Mouse (Mus musculus) neural tube, embryonic 15.5 days (tissue): Measurements from ENCODE around the gene Pex6. TPM values are rescaled to one million over a fixed set of nuclear protein-coding genes. Genes with fewer than 3 reads are reported as not detected.
A peak's percentile ranks its signal among the peaks of the same experiment; 100 is the strongest.

Experiments used
- ATAC-seq: fragments of 200-750 bp; cut with Nextera tagmentation; 2 replicates; pipeline ENCODE4 v1.8.0; 2017; ENCODE audit warnings: mild to moderate bottlenecking, moderate TSS enrichment, moderate library complexity; ENCODE audit not compliant: low FRiP score
- H3K27ac ChIP-seq: fragments of 300-500 bp; sonication (generic); replicated peaks from 2 replicates; pipeline ENCODE4 v1.5.1; 2015; ENCODE audit warnings: mild to moderate bottlenecking, inconsistent platforms
- H3K27me3 ChIP-seq: fragments of 300-500 bp; sonication (generic); replicated peaks from 2 replicates; pipeline ENCODE4 v1.6.1; 2015; ENCODE audit warnings: inconsistent platforms
- H3K36me3 ChIP-seq: fragments of 300-500 bp; sonication (generic); 2 replicates; pipeline ENCODE4 v1.6.1; 2015; ENCODE audit warnings: inconsistent platforms
- H3K4me1 ChIP-seq: fragments of 300-500 bp; sonication (generic); 2 replicates; pipeline ENCODE4 v1.6.1; 2015; ENCODE audit warnings: inconsistent platforms
- H3K4me2 ChIP-seq: fragments of 300-500 bp; sonication (generic); 2 replicates; pipeline ENCODE4 v1.6.1; 2015; ENCODE audit warnings: inconsistent platforms, mild to moderate bottlenecking, moderate library complexity
- H3K4me3 ChIP-seq: fragments of 300-500 bp; sonication (generic); replicated peaks from 2 replicates; pipeline ENCODE4 v1.5.1; 2015; ENCODE audit warnings: mild to moderate bottlenecking, inconsistent platforms
- H3K9ac ChIP-seq: fragments of 300-500 bp; sonication (generic); replicated peaks from 2 replicates; pipeline ENCODE4 v1.6.1; 2015; ENCODE audit warnings: mild to moderate bottlenecking, inconsistent platforms
- H3K9me3 ChIP-seq: fragments of 300-500 bp; sonication (generic); replicated peaks from 2 replicates; pipeline ENCODE4 v1.6.1; 2016; ENCODE audit warnings: inconsistent platforms
- WGBS: fragments of 180-500 bp; shearing (Covaris S2); methylation state at CpG from one replicate; pipeline ENCODE4 v1.1.7; 2015; ENCODE audit warnings: mixed read lengths; 5-methylcytosine and 5-hydroxymethylcytosine counted together
- polyA plus RNA-seq: library from polyadenylated mRNA; unstranded; fragments of >200 nt; fragmentation: Nextera tagmentation; extraction: Ambion mirVana; gene quantifications from 2 replicates; pipeline ENCODE4 v1.2.1, GENCODE M21; 2015

Pex6 gene
- polyA plus RNA-seq, 1 experiment from 2014 or later: 28.3 TPM

DNA sequence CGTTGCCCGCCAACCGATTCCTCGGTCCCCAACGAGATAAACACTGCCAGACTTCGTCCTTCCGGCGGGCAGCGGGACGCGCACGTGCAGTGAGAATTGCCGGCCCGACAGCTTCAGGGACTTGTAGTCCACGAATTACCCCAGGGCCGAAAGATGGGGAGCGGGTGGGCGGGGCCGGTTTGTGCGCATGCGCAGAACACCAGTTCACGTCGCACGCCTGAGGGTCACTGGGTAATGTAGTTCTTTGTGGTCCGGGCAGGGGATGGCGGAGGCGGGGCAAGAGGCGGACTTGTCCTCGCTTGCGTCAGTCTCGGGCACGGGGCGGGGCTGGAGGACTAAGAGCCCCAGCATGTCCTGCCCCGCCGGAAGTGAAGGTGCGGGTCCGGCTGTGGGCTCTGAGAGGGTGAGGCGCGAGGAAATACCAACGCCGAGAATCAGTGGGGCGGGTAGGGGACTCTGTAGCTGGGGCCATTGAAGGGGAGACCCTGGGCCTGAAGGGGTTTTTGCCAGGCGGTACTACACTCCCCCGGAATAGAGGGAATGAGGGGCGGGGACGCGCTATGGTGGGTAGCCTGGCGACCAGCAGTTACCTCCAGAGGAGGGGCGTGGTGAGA is 30.4 kb upstream of the Pex6 start, which contains the start of gene Klhdc3:
TSS of gene Klhdc3 (minus strand) at position 155 of the 614 bp plus-strand sequence.
- peak; percentile 97 for ATAC-seq
- WGBS: under 1% methylated on average over 49 of the region's 49 CpGs
- peak within 1 kb of the TSS; percentile 85 for H3K27ac ChIP-seq
- no peaks in the 10 kb centered on the region for H3K27me3 ChIP-seq
- peak within 1 kb of the TSS; percentile 57 for H3K4me3 ChIP-seq
- H3K9ac ChIP-seq: peak within 1 kb of the TSS; percentile 72
- H3K4me1 ChIP-seq: peaks cover 33% of the 10 kb centered on the region
- peak within 1 kb of the TSS; percentile 94 for H3K4me2 ChIP-seq
- peaks cover 54% of the 10 kb centered on the region for H3K36me3 ChIP-seq
- no peaks in the 10 kb centered on the region for H3K9me3 ChIP-seq

DNA sequence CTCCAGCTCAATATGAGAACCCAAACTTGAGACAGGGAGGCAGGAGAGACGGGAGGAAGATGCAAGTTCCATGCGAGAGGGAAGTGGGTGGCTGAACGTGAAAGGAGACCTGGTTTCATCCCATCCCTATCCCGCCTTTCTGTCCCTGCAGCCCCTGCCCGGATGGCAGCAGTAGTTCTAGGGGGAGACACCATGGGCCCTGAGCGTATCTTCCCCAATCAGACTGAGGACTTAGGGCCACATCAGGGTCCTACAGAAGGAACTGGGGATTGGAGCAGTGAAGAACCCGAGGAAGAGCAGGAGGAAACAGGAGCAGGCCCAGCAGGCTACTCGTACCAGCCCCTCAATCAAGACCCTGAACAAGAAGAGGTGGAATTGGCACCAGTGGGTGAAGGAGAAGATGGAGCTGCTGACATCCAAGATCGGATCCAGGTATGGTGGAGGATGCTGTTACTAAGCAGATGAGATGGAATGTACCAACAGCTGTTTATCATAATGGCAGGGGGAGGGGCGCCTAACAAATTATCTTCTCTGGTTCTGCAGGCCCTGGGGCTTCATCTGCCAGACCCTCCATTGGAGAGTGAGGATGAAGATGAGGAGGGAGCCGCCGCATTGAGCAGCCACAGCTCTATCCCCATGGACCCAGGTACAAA is 29.7 kb upstream of the Pex6 start:
- WGBS: 23% methylated on average over 12 of the region's 12 CpGs
- Histone ChIP-seq H3K36me3 (peaks cover 54% of the 10 kb centered on the region), H3K4me2 (peak overlapping the region; percentile 94), H3K9me3 (no peaks in the 10 kb centered on the region), H3K4me1 (peaks cover 33% of the 10 kb centered on the region), H3K27me3 (no peaks in the 10 kb centered on the region), H3K9ac (peak overlapping the region; percentile 72), H3K4me3 (peak overlapping the region; percentile 57), H3K27ac (peak overlapping the region; percentile 82)
- ATAC-seq: peak; percentile 7

- Histone ChIP-seq H3K4me3 (no peak overlapping the region), H3K36me3 (peaks cover 53% of the 10 kb centered on the region), H3K9me3 (no peaks in the 10 kb centered on the region), H3K27ac (no peak overlapping the region), H3K4me1 (peaks cover 32% of the 10 kb centered on the region), H3K27me3 (no peaks in the 10 kb centered on the region), H3K4me2 (no peak overlapping the region), H3K9ac (no peak overlapping the region)
- 77% methylated on average over 16 of the region's 16 CpGs for WGBS
- ATAC-seq: no peak
Observed at GRCm38 (mm10) chr17:46682654-46683389, 28.4 kb upstream of the Pex6 start.

DNA sequence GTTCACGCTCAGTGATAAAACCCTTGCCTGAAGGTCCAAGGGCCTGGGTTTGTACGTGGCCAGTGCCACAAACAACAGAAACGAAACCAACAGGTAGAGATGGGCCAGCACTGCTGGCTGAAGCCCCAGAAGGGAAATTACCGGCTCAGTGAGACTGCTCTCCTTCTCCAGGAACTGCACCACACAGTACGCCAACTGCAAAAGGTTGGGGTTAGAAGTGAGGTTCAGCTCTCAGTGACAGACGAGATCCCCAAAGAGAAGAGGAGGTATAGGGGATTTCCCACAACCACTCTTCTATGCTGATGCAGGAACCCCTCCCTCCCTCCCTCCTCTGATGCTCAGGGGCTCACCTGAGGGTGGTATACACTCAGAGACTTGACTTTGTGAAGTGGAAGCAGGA is 25.4 kb upstream of the Pex6 start:
- Histone ChIP-seq H3K9ac (no peak overlapping the region), H3K27me3 (no peaks in the 10 kb centered on the region), H3K36me3 (peaks cover 55% of the 10 kb centered on the region), H3K4me1 (peaks cover 10% of the 10 kb centered on the region), H3K27ac (no peak overlapping the region), H3K4me2 (no peak overlapping the region), H3K4me3 (no peak overlapping the region), H3K9me3 (no peaks in the 10 kb centered on the region)
- ATAC-seq: no peak
- 92% methylated on average over 6 of the region's 6 CpGs for WGBS

GRCm38 (mm10) chr17:46690665-46691064 is 20.6 kb upstream of the Pex6 start:
- no peaks in the 10 kb centered on the region for H3K27me3 ChIP-seq
- no peak overlapping the region for H3K27ac ChIP-seq
- no peak overlapping the region for H3K4me2 ChIP-seq
- peaks cover 27% of the 10 kb centered on the region for H3K36me3 ChIP-seq
- no peaks in the 10 kb centered on the region for H3K9me3 ChIP-seq
- ATAC-seq: no peak
- WGBS: 95% methylated on average over 12 of the region's 12 CpGs
- no peak overlapping the region for H3K4me3 ChIP-seq
- no peak overlapping the region for H3K9ac ChIP-seq
- H3K4me1 ChIP-seq: no peaks in the 10 kb centered on the region

DNA sequence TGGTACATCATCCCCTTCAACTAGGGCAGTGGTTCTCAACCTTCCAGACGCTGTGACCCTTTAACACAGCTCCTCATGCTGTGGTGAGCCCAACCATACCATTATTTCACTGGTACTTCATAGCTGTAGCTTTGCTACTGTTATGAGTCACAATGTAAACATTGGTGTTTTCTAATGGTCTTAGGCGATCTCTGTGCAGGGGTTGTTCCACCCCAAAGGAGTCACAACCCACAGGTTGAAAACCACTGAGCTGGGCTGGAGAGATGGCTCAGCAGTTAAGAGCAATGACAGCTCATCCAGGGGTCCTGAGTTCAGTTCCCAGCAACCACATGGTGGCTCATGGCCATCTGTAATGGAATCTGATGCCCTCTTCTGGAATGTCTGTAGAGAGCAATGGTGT is 19.9 kb upstream of the Pex6 start:
- Histone ChIP-seq H3K4me2 (no peak overlapping the region), H3K27me3 (no peaks in the 10 kb centered on the region), H3K9ac (no peak overlapping the region), H3K4me3 (no peak overlapping the region), H3K36me3 (peaks cover 20% of the 10 kb centered on the region), H3K4me1 (no peaks in the 10 kb centered on the region), H3K9me3 (no peaks in the 10 kb centered on the region), H3K27ac (no peak overlapping the region)
- WGBS: 93% methylated on average over 2 of the region's 2 CpGs
- ATAC-seq: no peak

DNA sequence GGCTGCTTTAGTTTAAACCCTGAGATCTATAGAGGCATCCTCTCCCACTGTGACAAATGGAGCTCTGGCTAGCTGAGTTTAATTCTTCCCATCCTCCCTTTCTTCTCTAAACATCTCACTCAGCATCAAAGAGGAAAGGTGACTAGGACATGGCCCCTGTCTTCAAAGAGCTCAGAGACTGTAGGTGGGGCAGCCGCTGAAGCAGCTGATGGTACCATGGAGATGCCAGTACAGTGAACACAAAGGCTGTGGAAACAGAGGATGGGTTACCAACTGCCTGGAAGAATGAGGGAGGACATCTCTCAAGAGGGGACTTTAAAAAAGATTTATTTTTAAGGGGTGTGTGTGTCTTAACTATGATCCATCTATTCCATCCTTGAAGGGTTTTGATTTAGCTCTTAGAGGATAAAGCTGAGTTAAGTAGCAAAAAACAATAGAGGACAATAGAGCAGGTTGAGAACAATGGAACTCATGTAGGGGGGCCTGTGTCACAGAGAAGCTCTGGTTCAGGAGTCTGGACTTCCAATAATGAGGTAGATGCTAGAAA is 16.7 kb upstream of the Pex6 start:
- Histone ChIP-seq H3K4me1 (no peaks in the 10 kb centered on the region), H3K27ac (no peak overlapping the region), H3K9ac (no peak overlapping the region), H3K9me3 (no peaks in the 10 kb centered on the region), H3K4me3 (no peak overlapping the region), H3K36me3 (peaks cover 13% of the 10 kb centered on the region), H3K27me3 (no peaks in the 10 kb centered on the region), H3K4me2 (no peak overlapping the region)
- ATAC-seq: no peak
- WGBS: 80% methylated on average over 1 of the region's 1 CpGs

GRCm38 (mm10) chr17:46698515-46698914 is 12.7 kb upstream of the Pex6 start:
- Histone ChIP-seq H3K9me3 (no peaks in the 10 kb centered on the region), H3K9ac (no peak overlapping the region), H3K36me3 (peaks cover 7% of the 10 kb centered on the region), H3K27ac (no peak overlapping the region), H3K27me3 (no peaks in the 10 kb centered on the region), H3K4me2 (no peak overlapping the region), H3K4me1 (peaks cover 30% of the 10 kb centered on the region), H3K4me3 (no peak overlapping the region)
- no peak for ATAC-seq
- 92% methylated on average over 6 of the region's 6 CpGs for WGBS

DNA sequence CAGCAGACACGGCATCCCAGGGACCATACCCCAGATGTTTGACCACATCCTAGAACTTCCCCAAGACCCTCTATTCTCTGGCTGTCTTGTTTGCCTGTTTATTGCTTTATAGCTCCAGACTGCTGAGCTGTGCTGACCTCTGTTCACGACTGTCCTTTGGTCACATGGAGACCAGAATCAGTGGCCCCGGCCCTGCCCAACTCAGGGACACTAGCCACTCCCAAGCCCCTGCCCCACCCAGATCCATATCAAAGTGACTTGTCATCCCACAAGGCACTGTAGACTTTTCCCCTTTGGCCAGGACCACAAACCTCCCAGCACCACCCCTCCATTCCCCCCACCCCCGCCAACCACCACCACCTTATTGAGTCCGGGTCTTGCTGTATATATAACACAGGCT is 12.0 kb upstream of the Pex6 start:
- ATAC-seq: no peak
- no peak overlapping the region for H3K9ac ChIP-seq
- peaks cover 7% of the 10 kb centered on the region for H3K36me3 ChIP-seq
- H3K4me2 ChIP-seq: no peak overlapping the region
- H3K4me3 ChIP-seq: no peak overlapping the region
- no peaks in the 10 kb centered on the region for H3K27me3 ChIP-seq
- no peak overlapping the region for H3K27ac ChIP-seq
- whole genome bisulfite sequencing: 44% methylated on average over 5 of the region's 5 CpGs
- no peaks in the 10 kb centered on the region for H3K9me3 ChIP-seq
- peaks cover 37% of the 10 kb centered on the region for H3K4me1 ChIP-seq

GRCm38 (mm10) chr17:46699912-46700311 is 11.4 kb upstream of the Pex6 start:
- Histone ChIP-seq H3K27ac (no peak overlapping the region), H3K4me2 (no peak overlapping the region), H3K4me1 (peaks cover 37% of the 10 kb centered on the region), H3K27me3 (no peaks in the 10 kb centered on the region), H3K36me3 (peaks cover 7% of the 10 kb centered on the region), H3K4me3 (no peak overlapping the region), H3K9me3 (no peaks in the 10 kb centered on the region), H3K9ac (no peak overlapping the region)
- ATAC-seq: no peak
- WGBS: 89% methylated on average over 3 of the region's 3 CpGs

DNA sequence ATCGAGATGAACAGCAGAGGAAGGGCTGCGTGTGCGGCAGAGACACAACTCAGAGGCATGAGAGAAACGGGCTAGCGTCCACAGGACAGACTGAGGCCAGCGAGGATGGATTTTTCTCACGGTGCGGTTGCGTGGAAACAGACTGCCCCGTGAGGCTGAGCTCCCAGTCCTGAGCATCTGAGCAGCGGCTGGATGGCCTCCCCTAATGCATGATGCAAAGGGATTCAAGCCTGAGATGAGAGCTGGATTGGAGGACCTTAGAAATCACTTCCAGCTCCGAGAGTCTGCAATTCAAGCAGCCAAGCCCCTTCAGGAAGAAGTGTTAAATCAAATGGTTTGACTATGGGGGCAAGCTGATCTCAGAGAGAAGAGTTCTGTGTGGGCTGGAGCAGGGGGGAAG is 9.8 kb upstream of the Pex6 start:
- peak overlapping the region; percentile 41 for H3K27ac ChIP-seq
- H3K4me3 ChIP-seq: no peak overlapping the region
- no peaks in the 10 kb centered on the region for H3K27me3 ChIP-seq
- H3K4me2 ChIP-seq: peak overlapping the region; percentile 88
- ATAC-seq: no peak
- H3K9me3 ChIP-seq: no peaks in the 10 kb centered on the region
- H3K36me3 ChIP-seq: peaks cover 7% of the 10 kb centered on the region
- 75% methylated on average over 12 of the region's 12 CpGs for WGBS
- peaks cover 48% of the 10 kb centered on the region for H3K4me1 ChIP-seq
- H3K9ac ChIP-seq: 0 out of 2 replicates have a peak overlapping the region, but pooled peaks have one; percentile 2
